10 mouse cellular contexts compared by ENCODE assay signal in the genomic region with DNA sequence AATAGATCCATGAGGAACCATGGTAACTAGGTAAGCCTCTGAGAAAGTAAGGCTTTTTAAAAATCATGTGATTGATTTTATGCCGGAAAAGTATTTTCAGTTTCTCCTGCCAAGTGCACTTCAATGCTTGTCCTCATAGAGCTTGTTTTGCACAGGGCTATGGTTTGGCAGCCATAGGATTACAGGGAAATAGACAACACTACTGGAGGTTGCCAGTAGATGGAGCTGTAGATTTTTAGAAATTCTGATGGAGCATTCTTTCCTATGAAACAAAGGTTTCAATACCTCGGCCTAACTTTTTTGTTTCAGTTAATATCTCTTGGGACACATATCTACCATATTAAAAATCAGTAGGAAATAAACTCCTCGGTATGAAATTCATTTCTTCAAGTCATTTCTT.
DNase-seq lines count a peak whose midpoint lies in the region; ATAC-seq and TF ChIP-seq lines count a peak whose summit lies in the region.
"Had no signal": no experiment of that assay in that cellular context is flagged by ENCODE, and none has a peak within 500 bp of the region (broad histone marks: within the 10 kb centered on the region; RNA-seq: fewer than 3 reads in every experiment).

No protein-coding gene starts in this region.

- H3K36me3 ChIP-seq in hindbrain, embryonic 11.5 days (ENCODE audit: control insufficient read depth, insufficient read depth, low read length), result no peaks in the 10 kb centered on the region
- no peaks in the 10 kb centered on the region for H3K36me3 ChIP-seq in hindbrain, embryonic 16.5 days (ENCODE audit: control insufficient read depth, insufficient read depth, low read length)
- no peaks in the 10 kb centered on the region for H3K36me3 ChIP-seq in intestine, postnatal 0 days (ENCODE audit: control insufficient read depth, insufficient read depth)
- H3K36me3 ChIP-seq: embryonic facial prominence, embryonic 15.5 days had no signal

- no peak overlapping the region for H3K27ac ChIP-seq in hindbrain, embryonic 11.5 days (ENCODE audit: low read depth, low read length)
- H3K27ac ChIP-seq in hindbrain, embryonic 16.5 days (ENCODE audit: low read depth, low read length), result no peak overlapping the region
- no peak overlapping the region for H3K27ac ChIP-seq in intestine, postnatal 0 days (ENCODE audit: low read depth, low read length)
- H3K27ac ChIP-seq: embryonic facial prominence, embryonic 15.5 days had no signal

- no peak overlapping the region for H3K4me2 ChIP-seq in hindbrain, embryonic 11.5 days (replicated peaks; ENCODE audit: low read depth, low read length)
- no peak overlapping the region for H3K4me2 ChIP-seq in hindbrain, embryonic 16.5 days (ENCODE audit: low read length)
- no peak overlapping the region for H3K4me2 ChIP-seq in intestine, postnatal 0 days (replicated peaks; ENCODE audit: low read depth)
- H3K4me2 ChIP-seq: embryonic facial prominence, embryonic 15.5 days had no signal

- H3K9me3 ChIP-seq in hindbrain, embryonic 11.5 days (ENCODE audit: control insufficient read depth, low read length), result no peaks in the 10 kb centered on the region
- H3K9me3 ChIP-seq in hindbrain, embryonic 16.5 days (ENCODE audit: control insufficient read depth, low read length), result no peaks in the 10 kb centered on the region
- no peaks in the 10 kb centered on the region for H3K9me3 ChIP-seq in intestine, postnatal 0 days (ENCODE audit: control insufficient read depth)
- H3K9me3 ChIP-seq: embryonic facial prominence, embryonic 15.5 days had no signal

- TF ChIP-seq CTCF in intestine, postnatal 0 days (IDR thresholded peaks at IDR 0.05; ENCODE audit: low read depth), result peak; percentile 72

- no peaks in the 10 kb centered on the region for H3K27me3 ChIP-seq in hindbrain, embryonic 11.5 days (ENCODE audit: control insufficient read depth, insufficient read depth, low read length)
- H3K27me3 ChIP-seq in hindbrain, embryonic 16.5 days (replicated peaks; ENCODE audit: control insufficient read depth, insufficient read depth, low read length), result no peaks in the 10 kb centered on the region
- H3K27me3 ChIP-seq in intestine, postnatal 0 days (replicated peaks; ENCODE audit: control insufficient read depth, insufficient read depth, low read length), result no peaks in the 10 kb centered on the region
- H3K27me3 ChIP-seq: embryonic facial prominence, embryonic 15.5 days had no signal

- H3K4me1 ChIP-seq in hindbrain, embryonic 11.5 days (replicated peaks; ENCODE audit: control insufficient read depth, insufficient read depth, low read length), result no peaks in the 10 kb centered on the region
- H3K4me1 ChIP-seq in hindbrain, embryonic 16.5 days (ENCODE audit: control insufficient read depth, insufficient read depth, low read depth, low read length), result no peaks in the 10 kb centered on the region
- no peaks in the 10 kb centered on the region for H3K4me1 ChIP-seq in intestine, postnatal 0 days (replicated peaks; ENCODE audit: control insufficient read depth, insufficient read depth, low read length)
- H3K4me1 ChIP-seq: embryonic facial prominence, embryonic 15.5 days had no signal

- H3K9ac ChIP-seq in hindbrain, embryonic 11.5 days (ENCODE audit: low read depth, low read length), result no peak overlapping the region
- no peak overlapping the region for H3K9ac ChIP-seq in hindbrain, embryonic 16.5 days (ENCODE audit: low read depth, low read length)
- no peak overlapping the region for H3K9ac ChIP-seq in intestine, postnatal 0 days (ENCODE audit: low read depth, low read length)
- H3K9ac ChIP-seq: embryonic facial prominence, embryonic 15.5 days had no signal

- no peak overlapping the region for H3K4me3 ChIP-seq in hindbrain, embryonic 11.5 days (ENCODE audit: low read depth, low read length)
- H3K4me3 ChIP-seq in hindbrain, embryonic 16.5 days (ENCODE audit: low read length), result no peak overlapping the region
- no peak overlapping the region for H3K4me3 ChIP-seq in intestine, postnatal 0 days (ENCODE audit: low read depth, low read length)
- H3K4me3 ChIP-seq: embryonic facial prominence, embryonic 15.5 days had no signal

- no peak for ATAC-seq in hindbrain, embryonic 11.5 days (ENCODE audit: low FRiP score)
- no peak for ATAC-seq in hindbrain, embryonic 16.5 days
- ATAC-seq in intestine, postnatal 0 days, result peak; percentile 33; the same call in 1 of the 2 replicates

- WGBS in hindbrain, embryonic 11.5 days, result 65% methylated on average over 3 of the region's 3 CpGs
- 60% methylated on average over 3 of the region's 3 CpGs for WGBS in hindbrain, embryonic 16.5 days
- 48% methylated on average over 3 of the region's 3 CpGs for WGBS in intestine, postnatal 0 days

- DNase-seq in hindbrain, embryonic 11.5 days (ENCODE audit: low spot score), result peak; percentile 46
- DNase-seq in 3T3-L1 (ENCODE audit: low read depth, low spot score), result peak; percentile 41
- DNase-seq in Muller cell, postnatal 12 days (ENCODE audit: inconsistent ontology term), result peak; percentile 5
- DNase-seq in gastrocnemius, postnatal 4 days (ENCODE audit: low spot score in 2 of 2), result no peak
- no peak for DNase-seq in urinary bladder, postnatal 10 days (ENCODE audit: low spot score)
- no peak for DNase-seq in cerebellum, adult 8-10 months
- DNase-seq: heart, postnatal 36 days had no signal

Comparison
In these comparisons a context has a peak if more than half of its experiments do, and no peak if none do; other contexts are left out.
1. DNase-seq: peak in hindbrain, embryonic 11.5 days (single experiment), 3T3-L1 (single experiment) and Muller cell, postnatal 12 days (single experiment); none in gastrocnemius, postnatal 4 days (0 of 2), urinary bladder, postnatal 10 days (single experiment) and cerebellum, adult 8-10 months (single experiment).